Mouse (Mus musculus) stomach, postnatal 0 days (tissue): ENCODE measurements at regions not wholly inside any gene's neighbourhood (a gene's known extent, or its start where the extent isn't known, plus 50 kb on each side); places are given as distances from the start of the nearest gene placed in this dataset.

Source experiments
- ATAC-seq: fragments of 200-750 bp; cut with Nextera tagmentation; 2 replicates; pipeline ENCODE4 v1.8.0; 2017; ENCODE audit not compliant: low FRiP score, low TSS enrichment
- DNase-seq: peaks from one replicate; pipeline ENCODE4 v3.0.0-alpha.2; 2016; ENCODE audit warnings: low spot score
- H3K27ac ChIP-seq: fragments of 300-500 bp; sonication (generic); replicated peaks from 2 replicates; pipeline ENCODE4 v1.5.1; 2014; ENCODE audit warnings: mild to moderate bottlenecking, control low read depth
- H3K27me3 ChIP-seq: fragments of 300-500 bp; sonication (generic); 2 replicates; pipeline ENCODE4 v1.6.1; 2014; ENCODE audit warnings: low read length; ENCODE audit not compliant: control insufficient read depth, insufficient read depth
- H3K36me3 ChIP-seq: fragments of 300-500 bp; sonication (generic); 2 replicates; pipeline ENCODE4 v1.6.1; 2014; ENCODE audit warnings: low read length, mixed read lengths; ENCODE audit not compliant: control insufficient read depth, insufficient read depth
- H3K4me1 ChIP-seq: fragments of 300-500 bp; sonication (generic); replicated peaks from 2 replicates; pipeline ENCODE4 v1.6.1; 2014; ENCODE audit warnings: antibody characterized with exemption; ENCODE audit not compliant: control insufficient read depth, insufficient read depth
- H3K4me2 ChIP-seq: fragments of 300-500 bp; sonication (generic); replicated peaks from 2 replicates; pipeline ENCODE4 v1.6.1; 2014; ENCODE audit warnings: low read depth, mild to moderate bottlenecking, control low read depth, moderate library complexity
- H3K4me3 ChIP-seq: fragments of 300-500 bp; sonication (generic); 2 replicates; pipeline ENCODE4 v1.5.1; 2014; ENCODE audit warnings: low read depth, low read length, control low read depth
- H3K9ac ChIP-seq: fragments of 300-500 bp; sonication (generic); 2 replicates; pipeline ENCODE4 v1.6.1; 2014; ENCODE audit warnings: mild to moderate bottlenecking, low read length, control low read depth, mixed read lengths
- H3K9me3 ChIP-seq: fragments of 300-500 bp; sonication (generic); 2 replicates; pipeline ENCODE4 v1.6.1; 2016; ENCODE audit warnings: low read length; ENCODE audit not compliant: control insufficient read depth
- CTCF ChIP-seq: IDR thresholded peaks from 2 replicates; pipeline ENCODE4 v1.5.1; 2016; ENCODE audit warnings: antibody characterized with exemption, low read depth, mild to moderate bottlenecking, moderate library complexity
- EP300 ChIP-seq: optimal IDR thresholded peaks from 2 replicates; pipeline ENCODE3; 2016; ENCODE audit warnings: antibody characterized with exemption
- WGBS: fragments of 180-500 bp; shearing (Covaris S2); extraction: QIAGEN DNeasy Blood & Tissue Kit; methylation state at CpG from one replicate; pipeline ENCODE4 v1.1.7; 2014; 5-methylcytosine and 5-hydroxymethylcytosine counted together

GRCm38 (mm10) chr16:39695855-39696254 lies 288.3 kb upstream of the Lsamp start:
- no peak overlapping the region for H3K4me2 ChIP-seq
- no peak overlapping the region for H3K9ac ChIP-seq
- TF ChIP-seq EP300 (no peak), CTCF (no peak)
- no peaks in the 10 kb centered on the region for H3K9me3 ChIP-seq
- DNase-seq (no peak), ATAC-seq (no peak)
- H3K4me1 ChIP-seq = no peaks in the 10 kb centered on the region
- H3K27me3 ChIP-seq = no peaks in the 10 kb centered on the region
- 67% methylated on average over 1 of the region's 1 CpGs for WGBS
- no peaks in the 10 kb centered on the region for H3K36me3 ChIP-seq
- H3K4me3 ChIP-seq = no peak overlapping the region
- no peak overlapping the region for H3K27ac ChIP-seq

GRCm38 (mm10) chr16:39699201-39699600 lies 285.0 kb upstream of the Lsamp start:
- 85% methylated on average over 1 of the region's 1 CpGs for WGBS
- Histone ChIP-seq H3K4me1 (no peaks in the 10 kb centered on the region), H3K27ac (no peak overlapping the region), H3K4me3 (no peak overlapping the region), H3K27me3 (no peaks in the 10 kb centered on the region), H3K9ac (no peak overlapping the region), H3K4me2 (no peak overlapping the region), H3K9me3 (no peaks in the 10 kb centered on the region), H3K36me3 (no peaks in the 10 kb centered on the region)
- TF ChIP-seq EP300 (no peak), CTCF (no peak)
- no peak for ATAC-seq
- no peak for DNase-seq

- Histone ChIP-seq H3K4me1 (no peaks in the 10 kb centered on the region), H3K9ac (no peak overlapping the region), H3K4me3 (no peak overlapping the region), H3K4me2 (no peak overlapping the region), H3K36me3 (no peaks in the 10 kb centered on the region), H3K27me3 (no peaks in the 10 kb centered on the region), H3K27ac (no peak overlapping the region), H3K9me3 (no peaks in the 10 kb centered on the region)
- TF ChIP-seq CTCF (no peak), EP300 (no peak)
- DNase-seq = no peak
- no peak for ATAC-seq
- 48% methylated on average over 3 of the region's 3 CpGs for WGBS
Measured at GRCm38 (mm10) chr16:39706131-39706530, 278.0 kb upstream of the Lsamp start.

GRCm38 (mm10) chr16:39709387-39710039 lies 274.6 kb upstream of the Lsamp start:
- TF ChIP-seq EP300 = no peak
- no peak for TF ChIP-seq CTCF
- no peak overlapping the region for H3K4me2 ChIP-seq
- no peak overlapping the region for H3K27ac ChIP-seq
- ATAC-seq = no peak
- H3K9ac ChIP-seq = no peak overlapping the region
- H3K4me3 ChIP-seq = no peak overlapping the region
- H3K36me3 ChIP-seq = no peaks in the 10 kb centered on the region
- 50% methylated on average over 10 of the region's 10 CpGs for WGBS
- no peak for DNase-seq
- H3K4me1 ChIP-seq = no peaks in the 10 kb centered on the region
- H3K27me3 ChIP-seq = no peaks in the 10 kb centered on the region
- H3K9me3 ChIP-seq = no peaks in the 10 kb centered on the region

- ATAC-seq (no peak), DNase-seq (no peak)
- Histone ChIP-seq H3K27ac (no peak overlapping the region), H3K9ac (no peak overlapping the region), H3K9me3 (no peaks in the 10 kb centered on the region), H3K36me3 (no peaks in the 10 kb centered on the region), H3K27me3 (no peaks in the 10 kb centered on the region), H3K4me3 (no peak overlapping the region), H3K4me2 (no peak overlapping the region), H3K4me1 (no peaks in the 10 kb centered on the region)
- 81% methylated on average over 4 of the region's 4 CpGs for whole genome bisulfite sequencing
- TF ChIP-seq EP300 = no peak
- no peak for TF ChIP-seq CTCF
Measured at GRCm38 (mm10) chr16:39727586-39727985, 256.6 kb upstream of the Lsamp start.

GRCm38 (mm10) chr16:39746041-39746736 lies 238.0 kb upstream of the Lsamp start:
- WGBS = 51% methylated on average over 5 of the region's 5 CpGs
- Histone ChIP-seq H3K9me3 (no peaks in the 10 kb centered on the region), H3K4me1 (no peaks in the 10 kb centered on the region), H3K36me3 (no peaks in the 10 kb centered on the region), H3K27ac (no peak overlapping the region), H3K4me3 (no peak overlapping the region), H3K9ac (no peak overlapping the region), H3K27me3 (no peaks in the 10 kb centered on the region), H3K4me2 (no peak overlapping the region)
- DNase-seq (no peak), ATAC-seq (no peak)
- TF ChIP-seq CTCF (no peak), EP300 (no peak)
